Mouse (Mus musculus): ENCODE results near the gene Srsf6. TPM values are rescaled to one million over a fixed set of nuclear protein-coding genes. Genes with fewer than 3 reads are reported as not detected.

Gene Srsf6
- polyA plus RNA-seq, 1 experiment from 2014 or later: 150 TPM

DNA sequence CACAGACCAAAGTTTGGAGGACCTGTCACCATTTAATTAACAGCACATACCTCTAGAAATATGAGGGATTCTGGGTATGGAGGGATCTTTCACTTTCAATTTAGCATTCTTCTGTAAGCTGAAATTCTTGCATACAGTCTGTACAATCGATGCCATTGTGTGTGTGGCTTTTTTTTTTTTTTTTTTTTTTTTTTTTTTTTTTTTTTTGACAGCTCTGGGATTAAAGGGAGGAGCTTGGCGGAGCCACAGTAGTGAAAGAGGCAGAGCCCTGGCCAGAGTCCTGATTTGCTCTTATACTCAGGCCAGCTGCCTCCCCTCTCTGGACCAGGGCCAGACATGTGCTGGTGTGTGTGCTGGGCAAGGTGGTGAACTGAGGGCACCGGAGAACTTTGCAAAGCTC, 54.6 kb downstream of the Srsf6 start:
- WGBS: 37% methylated on average over 3 of the region's 3 CpGs
- no peak overlapping the region for H3K4me3 ChIP-seq (replicated peaks; ENCODE audit: low read length)
- ATAC-seq (ENCODE audit: insufficient read depth, low FRiP score): peak; percentile 73; the same call in 1 of the 2 replicates
- no peak overlapping the region for H3K27ac ChIP-seq (ENCODE audit: low read length)
- H3K9me3 ChIP-seq (replicated peaks; ENCODE audit: control insufficient read depth, low read length): no peaks in the 10 kb centered on the region
- H3K36me3 ChIP-seq (ENCODE audit: control insufficient read depth, insufficient read depth, low read length): no peaks in the 10 kb centered on the region
- H3K4me2 ChIP-seq (ENCODE audit: low read depth, low read length): no peak overlapping the region
- H3K4me1 ChIP-seq (ENCODE audit: control insufficient read depth, insufficient read depth, low read length): peaks cover 7% of the 10 kb centered on the region; the same call in 1 of the 2 replicates
- no peak overlapping the region for H3K9ac ChIP-seq (ENCODE audit: low read length)
- no peaks in the 10 kb centered on the region for H3K27me3 ChIP-seq (ENCODE audit: control insufficient read depth, insufficient read depth, low read length)

Other genes starting within 250 kb of the Srsf6 start
- 0.19 and 0.34 TPM in 2 replicates for gene L3mbtl1, start 11.9 kb downstream of the Srsf6 start, polyA plus RNA-seq (2015; fragmentation: Nextera tagmentation; extraction: Ambion mirVana)
- 1.0 and 1.4 TPM in 2 replicates for gene Sgk2, start 55.8 kb downstream of the Srsf6 start, polyA plus RNA-seq (2015; fragmentation: Nextera tagmentation; extraction: Ambion mirVana)
- 43.6 and 47.9 TPM in 2 replicates for gene Ift52, start 85.8 kb downstream of the Srsf6 start, polyA plus RNA-seq (2015; fragmentation: Nextera tagmentation; extraction: Ambion mirVana)
- gene Mybl2, start 123.2 kb downstream of the Srsf6 start, polyA plus RNA-seq (2015; fragmentation: Nextera tagmentation; extraction: Ambion mirVana): 19.0 and 19.6 TPM in 2 replicates
- gene Gtsf1l, start 156.3 kb downstream of the Srsf6 start, polyA plus RNA-seq (2015; fragmentation: Nextera tagmentation; extraction: Ambion mirVana): not detected in 2 replicates